Mouse (Mus musculus) heart, embryonic 12.5 days (tissue): ENCODE data around the gene Cdk2ap2. TPM values are rescaled to one million over a fixed set of nuclear protein-coding genes. Genes with fewer than 3 reads are reported as not detected.
A peak's percentile ranks its signal among the peaks of the same experiment; 100 is the strongest.

ENCODE experiments used
- ATAC-seq: fragments of 200-750 bp; cut with Nextera tagmentation; 2 replicates; pipeline ENCODE4 v1.8.0; 2017; ENCODE audit warnings: moderate TSS enrichment, moderate library complexity; ENCODE audit not compliant: insufficient number of reproducible peaks, low FRiP score
- H3K27ac ChIP-seq: fragments of 300-500 bp; sonication (generic); 2 replicates; pipeline ENCODE4 v1.5.1; 2016; ENCODE audit warnings: mild to moderate bottlenecking, moderate library complexity; ENCODE audit not compliant: poor library complexity, severe bottlenecking
- H3K27me3 ChIP-seq: fragments of 300-500 bp; sonication (generic); replicated peaks from 2 replicates; pipeline ENCODE4 v1.6.1; 2016; ENCODE audit warnings: mild to moderate bottlenecking, moderate library complexity
- H3K36me3 ChIP-seq: fragments of 300-500 bp; sonication (generic); 2 replicates; pipeline ENCODE4 v1.6.1; 2016; ENCODE audit warnings: mild to moderate bottlenecking, moderate library complexity
- H3K4me1 ChIP-seq: fragments of 300-500 bp; sonication (generic); replicated peaks from 2 replicates; pipeline ENCODE4 v1.6.1; 2016; ENCODE audit warnings: mild to moderate bottlenecking
- H3K4me2 ChIP-seq: fragments of 300-500 bp; sonication (generic); 2 replicates; pipeline ENCODE4 v1.6.1; 2016; ENCODE audit warnings: mild to moderate bottlenecking, moderate library complexity
- H3K4me3 ChIP-seq: fragments of 300-500 bp; sonication (generic); 2 replicates; pipeline ENCODE4 v1.5.1; 2016; ENCODE audit warnings: mild to moderate bottlenecking
- H3K9ac ChIP-seq: fragments of 300-500 bp; sonication (generic); 2 replicates; pipeline ENCODE4 v1.6.1; 2016; ENCODE audit warnings: mild to moderate bottlenecking, moderate library complexity
- H3K9me3 ChIP-seq: fragments of 300-500 bp; sonication (generic); replicated peaks from 2 replicates; pipeline ENCODE4 v1.6.1; 2016; ENCODE audit warnings: mild to moderate bottlenecking, moderate library complexity
- WGBS: fragments of 180-500 bp; shearing (Covaris S2); methylation state at CpG from one replicate; pipeline ENCODE4 v1.1.7; 2016; 5-methylcytosine and 5-hydroxymethylcytosine counted together
- polyA plus RNA-seq: library from polyadenylated mRNA; unstranded; fragments of >200 nt; fragmentation: Nextera tagmentation; extraction: Ambion mirVana; gene quantifications from 2 replicates; pipeline ENCODE4 v1.2.1, GENCODE M21; 2016

Cdk2ap2 gene
- polyA plus RNA-seq, 1 experiment from 2014 or later, result 57.6 TPM

GRCm38 (mm10) chr19:4083826-4084225, 13.2 kb upstream of the Cdk2ap2 start:
- Histone ChIP-seq H3K4me2 (no peak overlapping the region), H3K27me3 (peaks cover 51% of the 10 kb centered on the region), H3K9me3 (no peaks in the 10 kb centered on the region), H3K36me3 (no peaks in the 10 kb centered on the region), H3K27ac (no peak overlapping the region), H3K4me1 (no peaks in the 10 kb centered on the region), H3K9ac (no peak overlapping the region), H3K4me3 (no peak overlapping the region)
- WGBS, result 32% methylated on average over 8 of the region's 8 CpGs
- peak; percentile 7; the same call in 1 of the 2 replicates for ATAC-seq

- Histone ChIP-seq H3K27me3 (peaks cover 59% of the 10 kb centered on the region), H3K9ac (no peak overlapping the region), H3K9me3 (no peaks in the 10 kb centered on the region), H3K27ac (no peak overlapping the region), H3K4me1 (no peaks in the 10 kb centered on the region), H3K36me3 (no peaks in the 10 kb centered on the region), H3K4me3 (no peak overlapping the region), H3K4me2 (no peak overlapping the region)
- 100% methylated on average over 1 of the region's 1 CpGs for WGBS
- no peak for ATAC-seq
Measured at GRCm38 (mm10) chr19:4084984-4085383, 12.0 kb upstream of the Cdk2ap2 start.

GRCm38 (mm10) chr19:4086156-4086555, 10.8 kb upstream of the Cdk2ap2 start:
- ATAC-seq, result no peak
- Histone ChIP-seq H3K4me2 (no peak overlapping the region), H3K4me1 (no peaks in the 10 kb centered on the region), H3K36me3 (no peaks in the 10 kb centered on the region), H3K27ac (no peak overlapping the region), H3K9me3 (no peaks in the 10 kb centered on the region), H3K9ac (no peak overlapping the region), H3K4me3 (no peak overlapping the region), H3K27me3 (peaks cover 59% of the 10 kb centered on the region)
- 89% methylated on average over 15 of the region's 15 CpGs for WGBS

- 64% methylated on average over 5 of the region's 5 CpGs for WGBS
- H3K27ac ChIP-seq, result no peak overlapping the region
- no peak for ATAC-seq
Measured at GRCm38 (mm10) chr19:4087090-4087489, 9.9 kb upstream of the Cdk2ap2 start.

GRCm38 (mm10) chr19:4088146-4088545, 8.8 kb upstream of the Cdk2ap2 start:
- no peaks in the 10 kb centered on the region for H3K9me3 ChIP-seq
- H3K27ac ChIP-seq, result no peak overlapping the region
- H3K27me3 ChIP-seq, result peaks cover 46% of the 10 kb centered on the region
- H3K4me2 ChIP-seq, result no peak overlapping the region
- H3K9ac ChIP-seq, result no peak overlapping the region
- ATAC-seq, result no peak
- no peaks in the 10 kb centered on the region for H3K36me3 ChIP-seq
- no peaks in the 10 kb centered on the region for H3K4me1 ChIP-seq
- H3K4me3 ChIP-seq, result no peak overlapping the region
- WGBS, result 44% methylated on average over 5 of the region's 5 CpGs

More at GRCm38 (mm10) chr19:4087090-4087489, 9.9 kb upstream of the Cdk2ap2 start:
- Histone ChIP-seq H3K4me3 (no peak overlapping the region), H3K9ac (no peak overlapping the region), H3K4me2 (no peak overlapping the region), H3K4me1 (no peaks in the 10 kb centered on the region), H3K36me3 (no peaks in the 10 kb centered on the region), H3K9me3 (no peaks in the 10 kb centered on the region), H3K27me3 (peaks cover 54% of the 10 kb centered on the region)

- H3K27ac ChIP-seq, result no peak overlapping the region
- no peak overlapping the region for H3K4me3 ChIP-seq
- H3K4me2 ChIP-seq, result no peak overlapping the region
- H3K9ac ChIP-seq, result no peak overlapping the region
- ATAC-seq, result no peak
- no peaks in the 10 kb centered on the region for H3K4me1 ChIP-seq
- H3K36me3 ChIP-seq, result no peaks in the 10 kb centered on the region
- 77% methylated on average over 6 of the region's 6 CpGs for WGBS
- no peaks in the 10 kb centered on the region for H3K9me3 ChIP-seq
- peaks cover 39% of the 10 kb centered on the region for H3K27me3 ChIP-seq
Measured at GRCm38 (mm10) chr19:4089128-4089527, 7.9 kb upstream of the Cdk2ap2 start.

- Histone ChIP-seq H3K9me3 (no peaks in the 10 kb centered on the region), H3K27me3 (peaks cover 33% of the 10 kb centered on the region; the same call in 1 of the 2 replicates), H3K27ac (no peak overlapping the region), H3K36me3 (no peaks in the 10 kb centered on the region), H3K4me1 (no peaks in the 10 kb centered on the region), H3K4me3 (no peak overlapping the region), H3K4me2 (no peak overlapping the region), H3K9ac (no peak overlapping the region)
- 75% methylated on average over 3 of the region's 3 CpGs for WGBS
- no peak for ATAC-seq
Measured at GRCm38 (mm10) chr19:4090446-4090845, 6.5 kb upstream of the Cdk2ap2 start.

- Histone ChIP-seq H3K4me1 (0 out of 2 replicates have a peak, but pooled peaks cover 3% of the 10 kb centered on the region), H3K9me3 (no peaks in the 10 kb centered on the region), H3K36me3 (no peaks in the 10 kb centered on the region), H3K4me2 (no peak overlapping the region), H3K27me3 (peaks cover 24% of the 10 kb centered on the region; the same call in 1 of the 2 replicates), H3K27ac (no peak overlapping the region), H3K9ac (no peak overlapping the region), H3K4me3 (no peak overlapping the region)
- WGBS, result 47% methylated on average over 2 of the region's 2 CpGs
- no peak for ATAC-seq
Measured at GRCm38 (mm10) chr19:4091383-4091782, 5.6 kb upstream of the Cdk2ap2 start.

GRCm38 (mm10) chr19:4092750-4093149, 4.2 kb upstream of the Cdk2ap2 start:
- no peak overlapping the region for H3K9ac ChIP-seq
- no peak overlapping the region for H3K4me3 ChIP-seq
- H3K27ac ChIP-seq, result no peak overlapping the region
- no peak overlapping the region for H3K4me2 ChIP-seq
- no peaks in the 10 kb centered on the region for H3K36me3 ChIP-seq
- peaks cover 23% of the 10 kb centered on the region; the same call in 1 of the 2 replicates for H3K27me3 ChIP-seq
- no peaks in the 10 kb centered on the region for H3K9me3 ChIP-seq
- WGBS, result 86% methylated on average over 3 of the region's 3 CpGs
- no peak for ATAC-seq
- H3K4me1 ChIP-seq, result peaks cover 9% of the 10 kb centered on the region

GRCm38 (mm10) chr19:4093772-4094171, 3.2 kb upstream of the Cdk2ap2 start:
- WGBS, result 64% methylated on average over 7 of the region's 7 CpGs
- H3K9ac ChIP-seq, result 0 out of 2 replicates have a peak overlapping the region, but pooled peaks have one; percentile 3
- no peak overlapping the region for H3K4me3 ChIP-seq
- ATAC-seq, result no peak
- peaks cover 16% of the 10 kb centered on the region; the same call in 1 of the 2 replicates for H3K27me3 ChIP-seq
- H3K36me3 ChIP-seq, result no peaks in the 10 kb centered on the region
- H3K4me2 ChIP-seq, result no peak overlapping the region
- no peak overlapping the region for H3K27ac ChIP-seq
- peaks cover 18% of the 10 kb centered on the region for H3K4me1 ChIP-seq
- H3K9me3 ChIP-seq, result no peaks in the 10 kb centered on the region

GRCm38 (mm10) chr19:4094348-4094747, 2.6 kb upstream of the Cdk2ap2 start:
- Histone ChIP-seq H3K4me3 (no peak overlapping the region), H3K36me3 (no peaks in the 10 kb centered on the region), H3K4me2 (no peak overlapping the region), H3K4me1 (peaks cover 23% of the 10 kb centered on the region), H3K9me3 (no peaks in the 10 kb centered on the region), H3K27ac (no peak overlapping the region), H3K27me3 (peaks cover 10% of the 10 kb centered on the region; the same call in 1 of the 2 replicates), H3K9ac (no peak overlapping the region)
- WGBS, result 79% methylated on average over 3 of the region's 3 CpGs
- ATAC-seq, result no peak

GRCm38 (mm10) chr19:4094774-4095303, 2.1 kb upstream of the Cdk2ap2 start:
- no peak overlapping the region for H3K4me2 ChIP-seq
- 71% methylated on average over 5 of the region's 5 CpGs for WGBS
- H3K9ac ChIP-seq, result no peak overlapping the region
- no peak overlapping the region for H3K27ac ChIP-seq
- peaks cover 28% of the 10 kb centered on the region for H3K4me1 ChIP-seq
- ATAC-seq, result no peak
- H3K9me3 ChIP-seq, result no peaks in the 10 kb centered on the region
- no peaks in the 10 kb centered on the region for H3K36me3 ChIP-seq
- H3K27me3 ChIP-seq, result 0 out of 2 replicates have a peak, but pooled peaks cover 7% of the 10 kb centered on the region
- H3K4me3 ChIP-seq, result no peak overlapping the region
